Mouse (Mus musculus) c-Kit-positive CD71-negative TER-119-negative erythroid progenitor cells, embryonic 14.5 days (primary cell): ENCODE measurements around the gene Tmem54.

Experiments
- DNase-seq: peaks from one replicate; pipeline ENCODE4 v3.0.0-alpha.2; 2013; ENCODE audit warnings: low read depth

The Tmem54 gene

DNA sequence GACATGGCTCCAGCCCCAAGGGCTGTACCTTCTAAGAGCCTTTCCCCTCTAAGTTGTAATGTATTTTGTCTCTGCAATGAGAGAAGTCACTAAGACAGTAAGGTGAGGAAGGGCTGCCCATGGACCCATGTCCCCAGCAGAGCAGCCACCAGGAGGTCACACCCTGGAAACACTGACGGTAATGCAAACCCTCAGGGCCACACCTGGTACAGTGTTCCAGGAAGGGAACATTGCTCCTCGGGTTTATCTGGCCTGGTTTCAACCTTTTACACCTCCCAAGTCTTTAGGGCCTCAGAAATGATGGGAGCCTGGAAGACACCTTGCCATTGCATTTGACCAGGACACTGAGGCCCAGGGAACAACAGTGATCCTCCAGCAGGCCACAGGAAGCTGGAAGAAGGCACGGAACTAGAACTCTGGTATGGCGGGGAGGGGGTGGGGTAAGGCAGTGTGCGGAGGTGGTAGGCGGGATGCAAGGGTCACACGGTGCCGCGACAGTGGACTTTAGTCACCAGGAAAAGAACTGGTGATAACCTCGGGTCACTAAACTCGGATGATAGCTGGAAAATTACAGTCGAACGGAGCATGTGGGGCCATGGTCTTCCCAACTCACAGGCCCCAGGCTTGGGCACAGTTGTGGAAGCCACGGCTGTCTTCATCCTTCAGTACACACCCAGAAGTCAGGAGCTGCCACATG, 3.1 kb upstream of the Tmem54 start:
- DNase-seq = no peak

GRCm38 (mm10) chr4:129106073-129106472, 725 bp downstream of the Tmem54 start:
- DNase-seq = no peak

- DNase-seq = no peak
Observed at GRCm38 (mm10) chr4:129107348-129107899, 2.1 kb downstream of the Tmem54 start.

GRCm38 (mm10) chr4:129108624-129109023, 3.3 kb downstream of the Tmem54 start:
- DNase-seq = no peak

DNA sequence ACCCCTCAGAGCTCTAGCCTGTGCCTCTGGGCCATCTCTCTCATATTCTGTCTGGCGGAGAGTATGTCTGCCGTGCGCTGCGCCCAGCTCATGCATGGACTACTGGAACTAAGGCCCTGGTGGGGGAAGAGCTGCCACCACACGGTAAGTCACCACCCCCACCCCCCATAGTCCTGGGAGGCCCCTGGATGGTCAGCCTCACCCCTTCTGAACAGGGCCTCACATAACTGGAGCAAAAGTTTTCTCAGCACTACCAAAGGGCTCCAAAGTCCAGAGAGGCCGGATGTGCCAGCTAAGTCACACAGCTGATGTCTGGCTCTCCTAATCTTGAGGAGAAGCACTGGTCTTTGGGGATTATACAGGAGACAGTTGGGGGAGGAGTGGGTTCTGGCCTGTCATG, 5.5 kb downstream of the Tmem54 start:
- DNase-seq = no peak

DNA sequence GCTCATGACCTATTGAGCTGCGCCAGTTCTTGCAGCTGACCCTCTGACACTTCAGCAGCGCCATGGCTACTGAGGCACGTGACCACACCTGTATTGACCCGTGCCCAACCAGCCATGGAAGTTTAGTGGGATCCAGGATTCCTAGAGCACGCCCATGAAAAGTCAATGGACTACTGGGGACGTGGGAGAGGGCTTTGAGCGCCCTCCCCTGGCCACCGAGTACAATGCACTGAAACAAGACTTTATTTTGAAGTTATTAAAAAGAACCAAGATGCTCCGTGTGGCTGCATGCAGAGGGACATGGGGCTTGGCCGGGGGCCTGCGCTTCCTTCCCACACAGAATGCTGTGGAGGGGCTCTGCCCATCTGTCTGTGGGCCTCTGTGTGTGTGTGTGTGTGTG, 6.0 kb downstream of the Tmem54 start:
- DNase-seq = no peak

DNA sequence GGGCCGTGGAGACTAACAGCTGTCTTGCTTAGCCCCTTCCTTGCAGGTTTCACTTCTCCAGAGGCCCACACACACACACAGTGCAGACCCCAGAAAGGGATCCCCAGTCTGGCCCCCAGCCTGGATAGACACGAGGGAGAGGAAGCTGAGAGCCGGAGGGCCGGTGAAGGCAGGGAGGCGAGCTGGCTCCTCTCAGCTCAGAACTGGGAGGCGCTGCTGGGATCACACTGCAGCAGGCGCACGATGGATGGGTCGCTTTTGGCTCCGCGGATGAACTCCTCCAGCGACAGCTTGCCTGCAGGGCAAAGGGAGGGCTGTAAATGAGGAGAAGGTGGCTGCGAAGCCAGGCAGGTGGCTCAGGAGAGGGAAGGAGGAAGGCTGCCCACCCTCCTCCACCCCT, 6.9 kb downstream of the Tmem54 start:
- DNase-seq = no peak

DNA sequence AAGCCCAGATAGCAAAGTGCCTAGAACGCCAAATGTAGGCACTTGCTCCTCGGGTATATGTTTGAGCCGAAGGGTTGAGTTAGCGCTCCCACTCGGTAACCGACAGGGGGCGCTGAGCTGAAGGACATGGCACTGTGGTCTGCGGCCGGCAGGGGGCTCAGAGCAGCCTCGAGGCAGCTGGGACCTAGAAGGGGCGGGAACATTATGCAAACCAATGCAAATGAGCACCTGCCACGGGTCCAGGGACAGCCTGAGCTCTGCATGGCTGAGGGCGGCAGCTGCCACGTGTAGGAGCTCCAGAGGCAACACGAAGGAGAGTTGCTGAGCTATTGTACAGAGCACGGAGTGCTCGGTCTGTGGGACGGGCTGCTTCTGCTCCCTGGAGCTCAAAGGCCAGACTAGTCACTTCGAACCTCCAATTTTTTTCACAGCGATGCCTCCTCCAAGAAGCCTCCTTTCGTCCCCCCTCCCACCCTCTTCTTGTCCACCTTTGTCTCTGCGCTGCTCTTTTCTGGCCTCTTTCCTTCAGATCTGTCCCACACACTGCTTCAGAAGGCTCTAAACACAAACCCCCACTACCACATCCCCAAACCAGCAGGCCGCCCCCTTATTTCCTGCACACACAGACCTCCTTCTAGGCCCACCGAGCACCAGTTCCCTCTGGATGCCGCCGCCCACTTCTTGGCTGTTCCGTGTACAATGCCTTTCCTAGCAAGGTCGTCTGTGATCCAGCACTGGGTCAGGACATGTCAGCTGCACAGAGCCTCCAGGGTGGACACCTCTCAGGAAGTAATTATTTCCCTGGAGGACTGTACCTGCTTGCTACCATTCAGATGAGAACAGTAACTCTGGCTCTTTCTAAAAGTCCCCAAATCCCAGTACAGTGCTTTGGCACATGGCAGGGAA, 8.0 kb downstream of the Tmem54 start:
- peak; percentile 65 for DNase-seq

DNA sequence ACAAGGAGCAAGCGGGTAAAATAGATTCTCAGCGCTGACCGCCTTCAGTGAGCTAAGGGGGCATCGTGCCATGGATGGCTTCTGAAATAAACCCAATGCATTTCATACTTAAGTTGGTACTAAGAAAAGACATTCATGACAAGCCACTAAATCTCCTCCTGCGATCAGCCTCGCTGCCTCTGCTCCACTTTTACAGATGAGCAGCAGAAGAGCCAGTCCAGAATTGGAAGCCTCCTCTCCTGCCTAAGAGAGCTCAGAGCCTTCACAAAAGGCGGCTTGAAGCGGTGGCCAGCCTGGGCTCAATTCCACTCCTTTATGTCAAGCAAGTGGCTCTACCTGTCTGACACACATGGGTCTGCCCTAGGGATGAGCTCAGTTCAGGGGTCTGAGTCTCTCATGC, 11.4 kb downstream of the Tmem54 start:
- DNase-seq = no peak

DNA sequence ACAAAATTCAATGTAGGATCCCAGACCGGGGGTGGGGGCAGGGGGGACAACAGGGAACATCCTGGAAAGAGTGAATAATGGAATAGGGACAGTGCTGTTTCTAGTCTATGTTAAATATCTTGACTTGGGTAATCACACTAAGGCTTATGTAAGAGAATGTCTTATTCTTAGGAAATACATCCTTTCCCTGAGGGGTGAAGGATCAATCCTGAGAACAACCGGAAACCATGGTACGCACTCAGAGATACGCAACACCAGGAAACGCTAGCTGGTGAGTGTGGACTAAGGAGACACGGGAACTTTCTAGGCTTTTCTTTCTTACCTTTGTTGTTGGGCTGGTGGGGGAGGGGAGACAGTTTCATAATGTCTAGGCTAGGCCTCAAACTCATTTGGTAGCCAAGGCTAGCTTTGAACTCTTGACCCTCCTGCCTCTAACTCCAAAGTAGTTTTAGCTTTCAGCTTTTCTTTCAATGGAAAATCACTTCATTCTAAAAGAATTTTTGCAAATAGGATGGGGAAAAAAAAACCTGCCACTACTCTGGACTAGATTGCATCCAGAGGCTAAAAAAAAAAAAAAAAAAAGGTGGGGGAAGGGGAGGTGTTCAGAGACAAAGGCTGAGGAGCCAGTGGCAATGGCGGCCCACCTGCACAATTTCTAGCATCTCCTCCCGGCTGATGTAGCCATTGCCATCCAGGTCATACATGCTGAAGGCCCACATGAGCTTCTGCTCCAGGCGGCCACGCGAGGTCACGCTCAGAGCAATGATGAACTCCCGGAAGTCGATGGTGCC, 12.6 kb downstream of the Tmem54 start:
- DNase-seq = no peak

- DNase-seq = no peak
Observed at GRCm38 (mm10) chr4:129119708-129120107, 14.4 kb downstream of the Tmem54 start.

DNA sequence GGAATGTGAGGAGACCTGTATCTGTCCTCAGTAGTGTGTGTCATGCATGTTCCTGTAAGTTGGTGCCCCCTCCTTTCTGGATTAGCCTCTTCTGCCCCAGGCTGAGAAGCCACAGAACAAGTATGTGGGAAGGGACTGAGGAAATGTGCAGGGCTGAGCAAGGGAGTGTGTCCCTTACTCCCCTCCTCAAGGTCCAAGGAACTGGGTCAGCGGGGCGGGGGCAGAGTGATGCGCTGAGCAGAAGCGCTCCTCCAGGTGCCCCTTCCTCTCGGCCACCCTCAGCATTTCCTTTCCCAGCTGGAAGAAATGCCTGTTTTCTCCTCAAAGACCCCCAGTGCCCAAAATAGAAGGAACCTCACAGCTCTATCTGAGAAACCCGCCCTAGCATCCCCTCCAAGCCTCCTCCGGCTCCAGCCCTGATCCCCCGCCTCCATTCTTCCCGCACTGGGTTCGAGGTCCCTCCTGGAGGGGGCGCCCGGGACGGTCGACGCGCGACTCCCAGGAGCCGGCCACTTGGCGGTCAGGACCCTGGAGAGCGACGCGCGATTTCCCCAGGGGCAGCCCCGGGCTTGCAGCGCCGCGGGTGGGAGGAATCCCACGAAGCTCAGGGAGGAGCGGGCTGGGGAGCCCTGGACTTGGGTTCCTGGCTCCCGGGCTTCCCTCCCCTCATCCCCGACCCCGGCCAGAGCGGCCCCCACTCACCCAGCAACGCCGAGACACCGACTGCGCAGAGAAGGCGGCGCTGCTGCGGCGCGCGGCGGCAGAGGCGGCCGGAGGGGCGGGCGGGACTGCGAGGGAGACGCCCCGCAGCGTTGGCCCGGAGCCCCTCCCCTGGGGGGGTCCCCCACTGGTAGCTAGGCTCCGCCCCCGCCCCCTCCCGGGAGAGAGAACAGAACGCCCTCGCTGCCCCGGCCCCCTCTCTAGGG, 15.4 kb downstream of the Tmem54 start:
- DNase-seq = peak; percentile 67

DNA sequence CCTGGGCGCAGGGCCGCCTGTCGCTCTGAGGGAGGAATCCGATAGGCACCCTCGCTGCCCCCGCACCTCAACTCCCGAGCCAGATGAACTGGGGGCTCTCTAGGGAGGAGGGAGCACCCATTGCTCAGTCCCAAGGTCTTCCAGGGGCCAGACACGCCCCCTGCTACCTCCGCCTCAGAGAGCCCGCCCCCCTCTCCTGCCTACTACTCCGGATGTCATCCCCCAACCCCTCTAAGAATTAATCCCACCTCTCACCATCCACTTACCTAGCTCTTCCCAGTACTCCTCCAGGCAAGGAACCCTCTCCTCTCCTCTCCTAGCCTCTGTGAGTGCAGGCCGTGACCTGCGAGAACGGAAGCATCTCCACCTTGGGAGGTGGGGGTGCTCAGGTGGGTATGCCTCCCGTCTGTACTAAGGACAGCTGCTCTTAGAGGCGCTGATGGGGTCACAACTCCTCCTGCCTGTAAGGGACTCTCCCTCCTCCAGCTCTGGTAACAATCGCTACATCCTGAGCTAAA, 16.3 kb downstream of the Tmem54 start, which contains the start of gene Hpca:
Gene Hpca, minus strand, starts transcription at position 468 of the 518 bp plus-strand sequence.
- no peak for DNase-seq

DNA sequence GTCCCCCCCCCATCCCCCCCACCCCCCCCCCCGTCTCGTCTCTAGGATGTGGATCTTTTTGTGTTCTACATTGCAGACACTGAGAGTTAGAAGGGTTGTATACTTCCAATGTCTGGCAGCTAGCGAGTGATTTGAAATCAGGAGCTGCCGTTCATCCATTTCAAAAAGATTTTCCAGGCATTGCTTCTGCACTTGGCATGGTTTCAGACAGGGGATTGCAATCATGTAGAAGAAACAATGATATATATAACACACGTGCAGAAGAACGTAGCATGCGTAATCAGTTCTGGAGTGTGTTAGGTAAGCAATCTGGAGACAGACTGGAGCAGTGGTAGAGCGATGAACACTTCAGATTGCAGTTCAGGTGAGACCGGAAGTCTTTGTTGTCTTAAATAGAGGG, 16.8 kb downstream of the Tmem54 start:
- DNase-seq = no peak

- no peak for DNase-seq
Observed at GRCm38 (mm10) chr4:129122719-129123118, 17.4 kb downstream of the Tmem54 start.

- DNase-seq = no peak
Observed at GRCm38 (mm10) chr4:129124652-129125146, 19.4 kb downstream of the Tmem54 start.

DNA sequence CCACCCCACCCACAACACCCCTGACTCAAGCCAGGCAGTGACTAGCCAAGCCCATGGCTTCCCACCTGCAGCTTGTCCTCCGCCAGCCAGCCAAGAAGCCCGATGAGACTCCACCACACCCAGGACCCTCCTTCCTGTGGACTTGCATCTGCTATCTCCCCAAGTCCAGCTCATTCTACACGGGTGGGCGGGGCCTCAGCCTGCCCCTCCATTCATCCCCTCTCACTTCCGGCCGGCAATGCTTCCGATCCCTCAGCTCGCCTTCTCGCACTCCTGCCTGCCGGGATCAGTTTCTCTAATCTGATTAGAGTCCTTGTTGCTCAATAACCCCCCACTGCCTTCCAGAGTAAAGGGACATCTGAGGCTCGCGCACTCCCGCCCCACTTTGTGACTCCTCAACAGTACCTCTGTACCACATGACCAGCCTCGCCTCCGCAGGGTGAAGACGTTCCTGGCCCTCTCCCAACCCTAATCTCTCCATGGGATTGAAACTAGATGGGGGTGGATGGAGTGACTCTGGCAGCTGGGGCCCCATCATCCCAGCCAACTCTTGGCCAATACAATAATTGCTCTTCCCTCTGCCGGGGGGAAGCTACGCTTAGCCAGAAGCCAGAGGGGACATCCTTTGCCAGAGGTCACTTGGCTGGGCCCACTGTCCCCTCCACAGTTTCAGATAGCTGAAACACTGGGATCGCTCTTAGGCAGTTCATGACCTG, 20.5 kb downstream of the Tmem54 start:
- DNase-seq = no peak

DNA sequence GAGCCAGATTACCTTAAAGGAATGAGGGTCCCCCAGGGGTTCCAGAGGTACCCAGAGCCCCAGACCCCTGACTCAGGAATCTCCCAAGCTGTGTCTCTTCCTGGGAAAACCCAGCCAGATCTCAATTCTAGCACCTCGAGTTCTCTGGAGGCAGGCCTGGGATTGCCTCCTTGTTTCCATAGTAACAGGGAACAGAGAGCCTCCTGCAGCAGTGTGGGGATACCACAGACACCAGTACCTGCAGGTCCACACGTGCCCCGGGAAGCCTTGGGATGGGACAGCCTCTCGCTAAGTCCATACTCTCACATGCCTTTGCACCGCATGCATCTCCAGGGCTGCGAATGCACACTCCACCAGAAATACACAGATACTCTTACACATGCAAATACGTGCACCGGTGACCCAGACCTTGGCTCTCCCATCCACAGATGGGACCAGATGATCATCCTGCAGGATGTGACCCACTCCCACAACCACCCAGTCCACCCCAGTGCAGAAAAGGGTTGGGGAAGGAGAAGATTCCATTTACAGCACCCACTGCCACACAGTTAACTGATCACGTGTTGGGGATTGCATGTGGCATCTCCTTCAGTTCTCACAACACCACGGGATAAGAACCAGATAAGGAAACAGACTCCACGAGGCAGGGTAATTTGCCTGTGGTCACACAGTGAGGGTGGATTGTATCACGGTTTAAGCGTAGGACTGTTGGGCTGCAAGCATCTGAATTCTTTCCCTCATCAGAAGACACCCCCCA, 23.4 kb downstream of the Tmem54 start:
- DNase-seq = no peak

DNA sequence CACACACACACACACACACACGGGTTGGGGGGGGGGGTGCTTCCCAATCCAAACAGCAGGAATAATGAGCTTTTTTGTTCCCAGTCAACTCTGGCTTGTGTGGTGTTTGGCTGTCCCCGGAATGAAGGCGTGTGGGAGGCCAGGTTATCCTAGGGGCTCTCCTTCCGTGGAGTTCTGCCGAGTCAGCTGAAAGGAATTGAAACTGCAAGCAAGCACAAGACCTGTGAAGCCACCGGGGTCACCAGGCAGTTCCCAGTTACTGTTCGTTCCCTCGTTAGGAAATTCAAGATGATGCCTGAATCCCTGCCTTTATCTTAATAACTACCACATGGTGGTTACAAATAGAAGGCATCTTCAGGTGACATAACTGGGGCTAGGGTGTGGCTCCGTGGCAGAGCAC, 24.0 kb downstream of the Tmem54 start:
- DNase-seq = no peak
